Mouse (Mus musculus): ENCODE data around the gene Gm9945. TPM values are rescaled to one million over a fixed set of nuclear protein-coding genes. Genes with fewer than 3 reads are reported as not detected.

Gene Gm9945
- total and polyA plus RNA-seq, 3 experiments = not detected

DNA sequence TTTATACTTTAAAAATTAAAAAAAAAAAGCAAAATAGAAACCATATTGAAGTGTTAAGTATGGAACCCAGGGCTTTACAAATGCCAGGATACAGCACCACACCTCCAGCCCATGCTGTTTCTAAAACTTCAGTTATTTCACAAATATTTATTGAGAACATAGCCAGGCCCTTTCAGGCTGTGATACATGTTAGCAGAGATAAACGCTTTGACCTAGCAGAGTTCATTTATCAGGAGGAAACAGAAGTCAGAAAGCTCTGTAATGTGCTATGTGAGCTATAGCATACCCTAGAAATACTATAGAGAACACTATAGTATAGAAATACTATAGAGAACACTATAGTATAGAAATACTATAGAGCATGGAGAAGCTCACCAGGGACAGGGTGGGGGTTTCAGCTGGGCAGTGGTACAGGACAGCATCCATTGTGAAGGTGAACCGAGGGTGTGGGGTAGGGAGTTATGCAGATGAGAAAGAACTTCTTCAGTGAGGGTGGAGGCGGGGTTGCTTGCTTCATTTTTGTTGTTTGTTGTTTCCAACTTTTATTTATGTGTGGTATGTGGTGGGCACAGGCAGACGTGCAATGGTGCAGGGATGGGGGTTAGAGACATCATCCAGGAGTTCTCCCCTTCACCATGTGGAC, 1.2 kb downstream of the Gm9945 start:
- Histone ChIP-seq H3K9ac (ENCODE audit: low read depth, low read length) (no peak overlapping the region), H3K27me3 (ENCODE audit: control insufficient read depth, insufficient read depth, low read length) (peaks cover 14% of the 10 kb centered on the region), H3K4me3 (no peak overlapping the region), H3K79me2 (replicated peaks; ENCODE audit: control insufficient read depth, insufficient read depth, low read length) (no peaks in the 10 kb centered on the region), H3K4me1 (ENCODE audit: control insufficient read depth, insufficient read depth, low read length) (no peaks in the 10 kb centered on the region), H3K36me3 (ENCODE audit: control insufficient read depth, insufficient read depth, low read length) (no peaks in the 10 kb centered on the region), H3K27ac (no peak overlapping the region)
- intact Hi-C loops (cut with DNase I) = no loop called here
- WGBS = 80% methylated on average over 4 of the region's 4 CpGs
- TF ChIP-seq POLR2A (IDR thresholded peaks at IDR 0.05; ENCODE audit: insufficient read depth, low read depth, low read length) (no peak), CTCF (IDR thresholded peaks at IDR 0.05) (no peak), EP300 (IDR thresholded peaks at IDR 0.05; ENCODE audit: insufficient read depth, low read depth, low read length) (no peak)
- no peak for DNase-seq

DNA sequence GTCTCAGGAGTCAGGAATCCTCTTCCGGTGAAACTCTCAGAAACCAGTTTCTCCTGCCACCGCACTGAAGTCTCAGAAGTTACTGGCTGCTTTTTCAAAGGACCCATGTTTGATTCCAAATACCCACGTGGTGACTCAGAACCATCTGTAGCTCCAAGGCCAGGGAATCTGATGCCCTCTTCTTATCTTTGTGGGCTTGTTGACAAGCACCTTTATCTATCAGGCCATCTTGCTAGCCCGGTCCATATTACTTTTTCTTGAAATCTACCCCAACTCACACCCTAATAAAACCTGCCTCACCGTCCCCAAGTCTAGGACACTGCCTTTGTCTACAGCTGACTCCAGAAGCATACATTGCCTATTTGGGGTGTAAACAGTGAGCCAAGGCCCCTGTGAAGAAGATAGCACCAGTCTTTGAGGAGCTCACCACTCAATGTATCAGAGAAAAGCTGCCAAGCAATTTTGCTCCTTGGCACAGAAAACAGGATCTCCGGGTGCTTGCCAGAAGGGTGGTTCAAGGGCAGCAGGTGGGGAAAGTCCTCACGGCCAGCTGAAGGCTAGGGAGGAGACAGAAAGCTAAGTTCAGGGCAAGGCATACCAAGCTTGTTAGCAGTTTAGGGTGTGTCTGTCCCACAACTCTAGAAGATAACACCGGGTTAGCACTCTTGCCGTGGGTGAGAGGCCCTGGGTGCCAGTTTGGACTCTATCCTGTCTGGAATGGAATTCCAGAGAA, 3.4 kb downstream of the Gm9945 start:
- TF ChIP-seq CTCF (IDR thresholded peaks at IDR 0.05) (no peak), POLR2A (IDR thresholded peaks at IDR 0.05; ENCODE audit: insufficient read depth, low read depth, low read length) (no peak), EP300 (IDR thresholded peaks at IDR 0.05; ENCODE audit: insufficient read depth, low read depth, low read length) (no peak)
- Histone ChIP-seq H3K36me3 (ENCODE audit: control insufficient read depth, insufficient read depth, low read length) (no peaks in the 10 kb centered on the region), H3K79me2 (replicated peaks; ENCODE audit: control insufficient read depth, insufficient read depth, low read length) (no peaks in the 10 kb centered on the region), H3K4me3 (no peak overlapping the region), H3K9ac (ENCODE audit: low read depth, low read length) (no peak overlapping the region), H3K27me3 (ENCODE audit: control insufficient read depth, insufficient read depth, low read length) (peaks cover 12% of the 10 kb centered on the region), H3K4me1 (ENCODE audit: control insufficient read depth, insufficient read depth, low read length) (no peaks in the 10 kb centered on the region), H3K27ac (no peak overlapping the region)
- WGBS = 58% methylated on average over 9 of the region's 9 CpGs
- intact Hi-C loops (cut with DNase I) = no loop called here
- DNase-seq = no peak

DNA sequence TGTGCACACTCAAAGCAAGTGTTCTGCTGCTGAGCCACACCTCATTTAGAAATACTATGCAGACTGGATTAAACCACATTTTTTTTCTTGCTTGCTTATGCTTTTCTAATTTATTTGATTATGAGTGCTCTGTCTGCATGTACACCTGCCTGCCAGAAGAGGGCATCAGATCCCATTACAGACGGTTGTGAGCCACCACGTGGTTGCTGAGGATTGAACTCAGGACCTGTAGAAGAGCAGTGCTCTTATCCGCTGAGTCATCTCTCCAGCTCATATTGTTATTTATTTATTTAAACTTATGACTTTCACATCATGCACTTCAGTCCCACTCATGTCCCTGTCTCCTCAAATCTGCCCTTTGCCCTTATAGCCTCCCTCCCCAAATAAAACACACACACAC, 5.8 kb downstream of the Gm9945 start:
- Histone ChIP-seq H3K4me3 (no peak overlapping the region), H3K4me1 (ENCODE audit: control insufficient read depth, insufficient read depth, low read length) (no peaks in the 10 kb centered on the region), H3K27me3 (ENCODE audit: control insufficient read depth, insufficient read depth, low read length) (no peaks in the 10 kb centered on the region; the same call in 1 of the 2 replicates), H3K9ac (ENCODE audit: low read depth, low read length) (no peak overlapping the region), H3K27ac (no peak overlapping the region), H3K36me3 (ENCODE audit: control insufficient read depth, insufficient read depth, low read length) (no peaks in the 10 kb centered on the region), H3K79me2 (replicated peaks; ENCODE audit: control insufficient read depth, insufficient read depth, low read length) (no peaks in the 10 kb centered on the region)
- TF ChIP-seq CTCF (IDR thresholded peaks at IDR 0.05) (peak; percentile 71), POLR2A (IDR thresholded peaks at IDR 0.05; ENCODE audit: insufficient read depth, low read depth, low read length) (no peak), EP300 (IDR thresholded peaks at IDR 0.05; ENCODE audit: insufficient read depth, low read depth, low read length) (no peak)
- DNase-seq = no peak
- intact Hi-C loops (cut with DNase I) = no loop called here
- 52% methylated on average over 3 of the region's 3 CpGs for WGBS

DNA sequence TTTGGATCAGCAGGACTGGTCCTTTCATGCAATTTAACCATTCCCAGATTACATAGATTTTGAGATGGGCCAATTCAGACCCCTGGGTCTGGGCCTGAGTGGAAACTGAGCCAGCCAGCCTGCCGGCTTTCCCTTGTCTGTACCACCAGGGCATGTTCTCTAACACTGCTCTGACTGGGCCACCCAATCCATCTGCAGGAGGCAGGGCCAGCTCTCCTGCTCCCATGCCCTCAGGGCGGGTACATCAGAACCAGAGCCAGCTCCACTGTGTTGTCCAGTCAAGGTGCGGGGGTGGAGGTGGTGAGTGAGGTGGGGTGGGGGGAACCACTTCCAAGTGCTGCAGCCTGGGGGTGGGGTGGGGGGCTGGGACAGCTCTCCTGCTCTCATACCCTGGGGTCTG, 6.4 kb downstream of the Gm9945 start:
- DNase-seq = no peak
- no peaks in the 10 kb centered on the region for H3K4me1 ChIP-seq (ENCODE audit: control insufficient read depth, insufficient read depth, low read length)
- H3K9ac ChIP-seq (ENCODE audit: low read depth, low read length) = no peak overlapping the region
- H3K4me3 ChIP-seq = no peak overlapping the region
- H3K36me3 ChIP-seq (ENCODE audit: control insufficient read depth, insufficient read depth, low read length) = no peaks in the 10 kb centered on the region
- H3K27me3 ChIP-seq (ENCODE audit: control insufficient read depth, insufficient read depth, low read length) = no peaks in the 10 kb centered on the region; the same call in 1 of the 2 replicates
- no peak for TF ChIP-seq POLR2A (IDR thresholded peaks at IDR 0.05; ENCODE audit: insufficient read depth, low read depth, low read length)
- TF ChIP-seq CTCF (IDR thresholded peaks at IDR 0.05) = no peak
- no peak for TF ChIP-seq EP300 (IDR thresholded peaks at IDR 0.05; ENCODE audit: insufficient read depth, low read depth, low read length)
- 90% methylated on average over 3 of the region's 3 CpGs for WGBS
- no peak overlapping the region for H3K27ac ChIP-seq
- intact Hi-C loops (cut with DNase I) = no loop called here
- no peaks in the 10 kb centered on the region for H3K79me2 ChIP-seq (replicated peaks; ENCODE audit: control insufficient read depth, insufficient read depth, low read length)

DNA sequence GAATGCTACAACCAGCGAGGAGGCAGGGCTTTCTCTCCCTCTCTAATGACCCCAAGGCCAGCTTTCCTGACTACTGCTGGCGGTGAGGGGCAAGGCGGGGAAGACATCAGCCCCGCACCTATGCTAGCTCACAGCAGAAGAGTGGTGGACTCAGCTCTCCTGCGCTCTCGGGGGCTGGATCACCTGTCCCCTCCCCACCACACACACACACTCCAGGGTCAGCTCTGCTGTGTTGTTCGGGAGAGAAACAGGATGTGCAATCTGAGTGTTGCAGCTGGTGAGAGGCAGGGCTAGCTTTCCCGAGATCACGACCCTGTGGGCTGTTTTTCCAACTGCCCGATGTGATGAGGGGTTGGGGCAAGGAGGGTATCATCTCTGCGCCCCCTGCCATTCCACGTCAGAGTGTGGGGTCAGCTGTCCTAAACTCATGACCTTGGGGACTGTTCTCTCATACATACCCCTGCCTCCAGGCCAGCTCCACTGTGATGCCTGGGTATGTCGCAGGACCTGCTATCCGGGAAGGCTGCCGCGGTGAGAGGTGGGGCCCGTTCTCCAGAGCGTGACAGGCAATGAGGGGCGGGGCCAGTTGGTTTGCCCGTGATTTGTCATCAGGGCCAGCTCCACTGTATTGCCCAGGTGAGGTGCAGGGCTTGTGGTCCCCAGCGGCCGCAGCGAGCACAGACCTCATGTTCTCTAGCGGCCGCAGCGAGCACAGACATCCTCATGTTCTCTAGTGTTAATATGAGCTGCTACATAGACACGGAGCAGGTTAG, 7.0 kb downstream of the Gm9945 start:
- Histone ChIP-seq H3K4me3 (no peak overlapping the region), H3K79me2 (replicated peaks; ENCODE audit: control insufficient read depth, insufficient read depth, low read length) (no peaks in the 10 kb centered on the region), H3K36me3 (ENCODE audit: control insufficient read depth, insufficient read depth, low read length) (no peaks in the 10 kb centered on the region), H3K4me1 (ENCODE audit: control insufficient read depth, insufficient read depth, low read length) (peaks cover 2% of the 10 kb centered on the region; the same call in 1 of the 2 replicates), H3K9ac (ENCODE audit: low read depth, low read length) (no peak overlapping the region), H3K27ac (no peak overlapping the region), H3K27me3 (ENCODE audit: control insufficient read depth, insufficient read depth, low read length) (no peaks in the 10 kb centered on the region; the same call in 1 of the 2 replicates)
- intact Hi-C loops (cut with DNase I) = no loop called here
- DNase-seq = no peak
- 23% methylated on average over 27 of the region's 27 CpGs for WGBS
- TF ChIP-seq CTCF (IDR thresholded peaks at IDR 0.05) (no peak), EP300 (IDR thresholded peaks at IDR 0.05; ENCODE audit: insufficient read depth, low read depth, low read length) (no peak), POLR2A (IDR thresholded peaks at IDR 0.05; ENCODE audit: insufficient read depth, low read depth, low read length) (no peak)

All from heart, adult 2 months (tissue).